Mouse (Mus musculus) MEL (cell line): Measurements from ENCODE around the gene Pi4ka. TPM values are rescaled to one million over a fixed set of nuclear protein-coding genes. Genes with fewer than 3 reads are reported as not detected.

ENCODE experiments used
- DNase-seq: peaks from one replicate; pipeline ENCODE4 v3.0.0; 2011; ENCODE audit warnings: low read depth, low spot score
- H3K27ac ChIP-seq: 2 replicates; pipeline ENCODE4 v1.5.1; 2012; ENCODE audit warnings: low read depth, mild to moderate bottlenecking, control low read depth, low read length, moderate library complexity; ENCODE audit not compliant: control insufficient read depth
- H3K27me3 ChIP-seq, 2 experiments: fragments of 150-350 bp in 1 of 2; sonication (generic) in 1 of 2; 2 replicates each; pipeline ENCODE4 v1.6.1; 2012; ENCODE audit warnings: low read length in 2 of 2, mild to moderate bottlenecking in 2 of 2, improper control_type of control experiment in 1 of 2, moderate library complexity in 1 of 2; ENCODE audit not compliant: insufficient read depth in 2 of 2, control insufficient read depth in 1 of 2
- H3K36me3 ChIP-seq, 2 experiments: 2 replicates each; pipeline ENCODE4 v1.6.1; 2012 to 2014; ENCODE audit warnings: low read length in 2 of 2, improper control_type of control experiment in 1 of 2, inconsistent platforms in 1 of 2, mild to moderate bottlenecking in 1 of 2; ENCODE audit not compliant: insufficient read depth in 2 of 2, control insufficient read depth in 1 of 2
- H3K4me1 ChIP-seq, 2 experiments: fragments of 150-350 bp in 1 of 2; sonication (generic) in 1 of 2; 2 replicates each; pipeline ENCODE4 v1.6.1; 2012; ENCODE audit warnings: low read length in 2 of 2, improper control_type of control experiment in 1 of 2, mild to moderate bottlenecking in 1 of 2; ENCODE audit not compliant: insufficient read depth in 2 of 2, control insufficient read depth in 1 of 2
- H3K4me3 ChIP-seq, 2 experiments: fragments of 150-350 bp in 1 of 2; sonication (generic) in 1 of 2; 2 replicates each; pipeline ENCODE4 v1.5.1; 2012; ENCODE audit warnings: low read depth in 2 of 2, low read length in 2 of 2, mild to moderate bottlenecking in 2 of 2, moderate library complexity in 2 of 2, control low read depth in 1 of 2, improper control_type of control experiment in 1 of 2; ENCODE audit not compliant: control insufficient read depth in 1 of 2, insufficient read depth in 1 of 2
- H3K79me2 ChIP-seq: 2 replicates; pipeline ENCODE4 v1.6.1; 2012; ENCODE audit warnings: mild to moderate bottlenecking, low read length, moderate library complexity; ENCODE audit not compliant: control insufficient read depth, poor library complexity, insufficient read depth
- H3K9ac ChIP-seq: 2 replicates; pipeline ENCODE4 v1.6.1; 2012; ENCODE audit warnings: low read depth, mild to moderate bottlenecking, control low read depth, low read length, moderate library complexity; ENCODE audit not compliant: control insufficient read depth, poor library complexity, severe bottlenecking
- H3K9me3 ChIP-seq: fragments of 150-350 bp; sonication (generic); replicated peaks from 2 replicates; pipeline ENCODE4 v1.6.1; 2012; ENCODE audit warnings: mild to moderate bottlenecking, low read length, improper control_type of control experiment, moderate library complexity; ENCODE audit not compliant: insufficient read depth
- CHD1 ChIP-seq: IDR thresholded peaks from 2 replicates; pipeline ENCODE4 v1.6.1; 2012; ENCODE audit warnings: low read depth, mild to moderate bottlenecking, inconsistent platforms, low read length, improper control_type of control experiment
- E2F4 ChIP-seq: IDR thresholded peaks from 2 replicates; pipeline ENCODE4 v1.6.1; 2011; ENCODE audit warnings: low read depth, low read length, improper control_type of control experiment, borderline replicate concordance
- GABPA ChIP-seq: IDR thresholded peaks from 2 replicates; pipeline ENCODE4 v1.6.1; 2012; ENCODE audit warnings: low read depth, mild to moderate bottlenecking, inconsistent platforms, low read length, improper control_type of control experiment, moderate library complexity
- HCFC1 ChIP-seq: IDR thresholded peaks from 2 replicates; pipeline ENCODE4 v1.6.1; 2012; ENCODE audit warnings: low read depth, mild to moderate bottlenecking, inconsistent platforms, low read length, improper control_type of control experiment, moderate library complexity
- JUND ChIP-seq: IDR thresholded peaks from 2 replicates; pipeline ENCODE4 v1.6.1; 2011; ENCODE audit warnings: low read depth, mild to moderate bottlenecking, improper control_type of control experiment, low read length
- MYC ChIP-seq: IDR thresholded peaks from 2 replicates; pipeline ENCODE4 v1.6.1; 2011; ENCODE audit warnings: low read depth, mild to moderate bottlenecking, low read length, improper control_type of control experiment, moderate library complexity
- POLR2AphosphoS2 ChIP-seq: IDR thresholded peaks from 2 replicates; pipeline ENCODE4 v1.6.1; 2011; ENCODE audit warnings: low read length, improper control_type of control experiment
- RAD21 ChIP-seq: IDR thresholded peaks from 2 replicates; pipeline ENCODE4 v1.6.1; 2011; ENCODE audit warnings: mild to moderate bottlenecking, low read depth, low read length, improper control_type of control experiment
- SMC3 ChIP-seq: IDR thresholded peaks from 2 replicates; pipeline ENCODE4 v1.6.1; 2011; ENCODE audit warnings: low read depth, low read length, improper control_type of control experiment
- TAL1 ChIP-seq: IDR thresholded peaks from 2 replicates; pipeline ENCODE4 v1.6.1; 2012; ENCODE audit warnings: mild to moderate bottlenecking, inconsistent platforms, low read length, moderate library complexity, mixed read lengths
- TBP ChIP-seq: IDR thresholded peaks from 2 replicates; pipeline ENCODE4 v1.8.0; 2011; ENCODE audit warnings: low read depth, low read length, improper control_type of control experiment
- TCF12 ChIP-seq: IDR thresholded peaks from 2 replicates; pipeline ENCODE4 v1.6.1; 2014; ENCODE audit warnings: low read depth, mild to moderate bottlenecking, inconsistent platforms, low read length, improper control_type of control experiment, moderate library complexity
- UBTF ChIP-seq: IDR thresholded peaks from 2 replicates; pipeline ENCODE4 v1.6.1; 2012; ENCODE audit warnings: low read depth, mild to moderate bottlenecking, inconsistent platforms, low read length, improper control_type of control experiment, moderate library complexity, borderline replicate concordance; ENCODE audit not compliant: insufficient read depth
- ZKSCAN1 ChIP-seq: IDR thresholded peaks from 2 replicates; pipeline ENCODE4 v1.6.1; 2012; ENCODE audit warnings: low read depth, mild to moderate bottlenecking, inconsistent platforms, low read length, improper control_type of control experiment, moderate library complexity
- ZMIZ1 ChIP-seq: IDR thresholded peaks from 2 replicates; pipeline ENCODE4 v1.6.1; 2012; ENCODE audit warnings: low read depth, mild to moderate bottlenecking, inconsistent platforms, low read length, improper control_type of control experiment, moderate library complexity
- ZNF384 ChIP-seq: IDR thresholded peaks from 2 replicates; pipeline ENCODE4 v1.6.1; 2012; ENCODE audit warnings: low read depth, mild to moderate bottlenecking, inconsistent platforms, low read length, improper control_type of control experiment
- polyA plus RNA-seq, 2 experiments: library from polyadenylated mRNA; stranded (reverse) in 1 of 2; unstranded in 1 of 2; fragments of >175 nt in 1 of 2; fragments of >200 nt in 1 of 2; gene quantifications; 2 replicates each; pipeline versions ENCODE4 v1.2.1 to v1.2.4; 2012; ENCODE audit warnings: low replicate concordance in 2 of 2, low read depth in 1 of 2; ENCODE audit not compliant: insufficient read length in 2 of 2, insufficient read depth in 1 of 2, missing spikeins in 1 of 2
- total RNA-seq: library from RNA; depleted of rRNA; stranded (reverse); fragments of 300-350 nt; gene quantifications from 2 replicates; pipeline ENCODE4 v1.2.3, GENCODE M21; 2012

Pi4ka gene
- total and polyA plus RNA-seq, 3 experiments = 25.0 to 286 (median 73.1) TPM

GRCm38 (mm10) chr16:17258917-17259316 lies 147.2 kb downstream of the Pi4ka start:
- Histone ChIP-seq H3K9me3 (no peaks in the 10 kb centered on the region), H3K36me3 (peaks cover 0 to 1% of the 10 kb centered on the region in 2 experiments; a peak in 2 of 4 replicates), H3K27me3 (no peaks in the 10 kb centered on the region), H3K4me3 (no peak overlapping the region), H3K4me1 (peaks cover 0 to 4% of the 10 kb centered on the region in 2 experiments; a peak in 1 of 4 replicates), H3K9ac (no peak overlapping the region), H3K27ac (no peak overlapping the region), H3K79me2 (peaks cover 4% of the 10 kb centered on the region; the same call in 1 of the 2 replicates)
- no peak for DNase-seq
- TF ChIP-seq UBTF = no peak
- no peak for TF ChIP-seq POLR2AphosphoS2
- TF ChIP-seq ZMIZ1 = no peak
- TF ChIP-seq TBP = no peak
- no peak for TF ChIP-seq ZKSCAN1
- no peak for TF ChIP-seq JUND
- no peak for TF ChIP-seq CHD1
- no peak for TF ChIP-seq SMC3
- no peak for TF ChIP-seq TCF12
- TF ChIP-seq ZNF384 = no peak
- TF ChIP-seq RAD21 = no peak
- no peak for TF ChIP-seq HCFC1
- no peak for TF ChIP-seq TAL1
- no peak for TF ChIP-seq GABPA
- TF ChIP-seq E2F4 = no peak

GRCm38 (mm10) chr16:17257359-17257821 lies 148.7 kb downstream of the Pi4ka start:
- TF ChIP-seq POLR2AphosphoS2 (no peak), MYC (no peak)
- Histone ChIP-seq H3K4me1 (peaks cover 11 to 19% of the 10 kb centered on the region in 2 experiments), H3K9me3 (no peaks in the 10 kb centered on the region), H3K79me2 (peaks cover 4% of the 10 kb centered on the region; the same call in 1 of the 2 replicates), H3K27ac (no peak overlapping the region), H3K4me3 (no peak overlapping the region), H3K27me3 (no peaks in the 10 kb centered on the region), H3K9ac (no peak overlapping the region), H3K36me3 (peaks cover 1 to 14% of the 10 kb centered on the region in 2 experiments)
- DNase-seq = no peak
